Mouse (Mus musculus) heart, postnatal 0 days (tissue): ENCODE data around the gene Izumo4. TPM values are rescaled to one million over a fixed set of nuclear protein-coding genes. Genes with fewer than 3 reads are reported as not detected.

Experiments
- ATAC-seq: fragments of 200-750 bp; cut with Nextera tagmentation; 2 replicates; pipeline ENCODE4 v1.8.0; 2017; ENCODE audit warnings: low read depth, moderate number of reproducible peaks, moderate library complexity; ENCODE audit not compliant: insufficient read depth
- DNase-seq: peaks from one replicate; pipeline ENCODE4 v3.0.0-alpha.2; 2016; ENCODE audit warnings: low spot score
- H3K27ac ChIP-seq: fragments of 300-500 bp; sonication (generic); 2 replicates; pipeline ENCODE4 v1.5.1; 2014; ENCODE audit warnings: low read depth, mild to moderate bottlenecking
- H3K27me3 ChIP-seq: fragments of 300-500 bp; sonication (generic); 2 replicates; pipeline ENCODE4 v1.6.1; 2014; ENCODE audit warnings: low read length, mixed read lengths; ENCODE audit not compliant: control insufficient read depth, insufficient read depth
- H3K36me3 ChIP-seq: fragments of 300-500 bp; sonication (generic); replicated peaks from 2 replicates; pipeline ENCODE4 v1.6.1; 2014; ENCODE audit warnings: low read length, mixed read lengths; ENCODE audit not compliant: control insufficient read depth, insufficient read depth
- H3K4me1 ChIP-seq: fragments of 300-500 bp; sonication (generic); 2 replicates; pipeline ENCODE4 v1.6.1; 2014; ENCODE audit warnings: antibody characterized with exemption; ENCODE audit not compliant: control insufficient read depth, insufficient read depth
- H3K4me2 ChIP-seq: fragments of 300-500 bp; sonication (generic); 2 replicates; pipeline ENCODE4 v1.6.1; 2014; ENCODE audit warnings: low read depth, mild to moderate bottlenecking, low read length, moderate library complexity
- H3K4me3 ChIP-seq: fragments of 300-500 bp; sonication (generic); 2 replicates; pipeline ENCODE4 v1.5.1; 2014; ENCODE audit warnings: low read depth, low read length
- H3K9ac ChIP-seq: fragments of 300-500 bp; sonication (generic); replicated peaks from 2 replicates; pipeline ENCODE4 v1.6.1; 2014; ENCODE audit warnings: low read depth, low read length, mixed read lengths
- H3K9me3 ChIP-seq: fragments of 300-500 bp; sonication (generic); replicated peaks from 2 replicates; pipeline ENCODE4 v1.6.1; 2016; ENCODE audit warnings: low read length; ENCODE audit not compliant: control insufficient read depth
- CTCF ChIP-seq: IDR thresholded peaks from 2 replicates; pipeline ENCODE4 v1.5.1; 2016; ENCODE audit warnings: antibody characterized with exemption, control low read depth, low read depth
- EP300 ChIP-seq: IDR thresholded peaks from 2 replicates; pipeline ENCODE4 v1.6.1; 2016; ENCODE audit warnings: antibody characterized with exemption, low read depth
- WGBS: fragments of 180-500 bp; shearing (Covaris S2); extraction: QIAGEN DNeasy Blood & Tissue Kit; methylation state at CpG from one replicate; pipeline ENCODE4 v1.1.7; 2014; 5-methylcytosine and 5-hydroxymethylcytosine counted together
- polyA plus RNA-seq: library from polyadenylated mRNA; unstranded; fragments of >200 nt; fragmentation: Nextera tagmentation; extraction: Ambion mirVana; gene quantifications from 2 replicates; pipeline ENCODE4 v1.2.1, GENCODE M21; 2015
- total RNA-seq: library from RNA; depleted of rRNA; stranded (reverse); fragments of >200 nt; gene quantifications from 2 replicates; pipeline ENCODE4 v1.2.3, GENCODE M21; 2014; ENCODE audit warnings: low replicate concordance

Gene Izumo4
- total and polyA plus RNA-seq, 2 experiments from 2014 or later: 3.6 to 6.9 TPM

DNA sequence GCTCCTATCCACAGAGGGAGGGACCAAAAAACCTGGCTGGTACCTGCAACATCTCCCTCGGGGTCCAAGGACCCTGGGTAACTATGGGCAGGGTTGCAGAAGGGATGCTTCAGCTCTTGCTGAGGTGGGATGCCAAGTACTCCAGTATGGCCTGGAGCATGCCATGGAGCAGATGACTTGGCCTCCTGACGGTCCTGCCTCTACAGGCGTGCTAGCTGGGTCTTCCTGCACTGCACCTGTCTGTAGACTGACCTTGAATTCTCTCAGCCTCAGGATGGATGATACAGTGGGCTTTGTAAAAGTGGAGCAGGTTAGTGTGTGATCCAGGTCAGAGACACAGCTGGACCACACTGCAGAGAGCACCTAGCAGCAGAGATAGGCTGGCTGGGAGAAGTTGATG lies 3.5 kb downstream of the Izumo4 start:
- no peak overlapping the region for H3K4me2 ChIP-seq
- H3K4me1 ChIP-seq: peaks cover 9% of the 10 kb centered on the region; the same call in 1 of the 2 replicates
- TF ChIP-seq EP300 (no peak), CTCF (no peak)
- WGBS: 63% methylated on average over 3 of the region's 3 CpGs
- no peak overlapping the region for H3K9ac ChIP-seq
- no peak for DNase-seq
- no peak overlapping the region for H3K27ac ChIP-seq
- no peak for ATAC-seq
- H3K9me3 ChIP-seq: no peaks in the 10 kb centered on the region
- no peak overlapping the region for H3K4me3 ChIP-seq
- peaks cover 44% of the 10 kb centered on the region for H3K36me3 ChIP-seq
- H3K27me3 ChIP-seq: no peaks in the 10 kb centered on the region

GRCm38 (mm10) chr10:80710834-80711233 lies 8.8 kb downstream of the Izumo4 start:
- 62% methylated on average over 3 of the region's 3 CpGs for WGBS
- Histone ChIP-seq H3K4me1 (no peaks in the 10 kb centered on the region), H3K36me3 (peaks cover 97% of the 10 kb centered on the region), H3K9ac (no peak overlapping the region), H3K27ac (no peak overlapping the region), H3K4me2 (no peak overlapping the region), H3K4me3 (no peak overlapping the region), H3K9me3 (no peaks in the 10 kb centered on the region), H3K27me3 (no peaks in the 10 kb centered on the region)
- no peak for TF ChIP-seq CTCF
- no peak for TF ChIP-seq EP300
- no peak for DNase-seq
- no peak for ATAC-seq

DNA sequence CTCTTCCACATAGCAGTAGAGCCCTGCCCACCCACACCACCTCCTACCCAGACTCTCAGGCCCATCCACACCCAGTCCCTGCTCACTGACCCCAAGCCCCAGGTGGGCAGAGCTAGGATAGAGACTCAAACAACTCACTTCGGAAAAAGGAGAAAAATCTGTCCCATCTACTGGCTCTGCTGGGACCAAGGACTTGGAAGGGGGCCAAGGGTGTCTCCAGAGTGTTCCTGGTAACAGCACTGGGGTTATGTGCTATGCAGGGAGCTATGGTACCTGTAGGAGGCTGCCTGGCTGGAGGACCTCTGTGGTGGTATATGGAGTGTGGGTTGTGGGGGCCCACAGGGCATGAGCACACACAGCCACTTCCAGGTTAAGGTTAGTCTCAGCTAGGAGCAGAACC lies 15.3 kb downstream of the Izumo4 start:
- H3K9me3 ChIP-seq: no peaks in the 10 kb centered on the region
- no peak overlapping the region for H3K9ac ChIP-seq
- H3K27ac ChIP-seq: no peak overlapping the region
- H3K4me3 ChIP-seq: no peak overlapping the region
- no peak for DNase-seq
- ATAC-seq: no peak
- peaks cover 98% of the 10 kb centered on the region for H3K36me3 ChIP-seq
- WGBS: 79% methylated on average over 1 of the region's 1 CpGs
- no peak overlapping the region for H3K4me2 ChIP-seq
- H3K27me3 ChIP-seq: no peaks in the 10 kb centered on the region
- TF ChIP-seq CTCF: no peak
- no peak for TF ChIP-seq EP300
- H3K4me1 ChIP-seq: no peaks in the 10 kb centered on the region

GRCm38 (mm10) chr10:80727369-80728127 lies 25.6 kb downstream of the Izumo4 start:
- H3K36me3 ChIP-seq: peaks cover 93% of the 10 kb centered on the region
- H3K4me3 ChIP-seq: no peak overlapping the region
- no peak overlapping the region for H3K4me2 ChIP-seq
- no peaks in the 10 kb centered on the region for H3K4me1 ChIP-seq
- no peak overlapping the region for H3K9ac ChIP-seq
- DNase-seq: no peak
- no peaks in the 10 kb centered on the region for H3K27me3 ChIP-seq
- WGBS: 79% methylated on average over 5 of the region's 5 CpGs
- no peaks in the 10 kb centered on the region for H3K9me3 ChIP-seq
- ATAC-seq: no peak
- no peak for TF ChIP-seq CTCF
- TF ChIP-seq EP300: no peak
- no peak overlapping the region for H3K27ac ChIP-seq

DNA sequence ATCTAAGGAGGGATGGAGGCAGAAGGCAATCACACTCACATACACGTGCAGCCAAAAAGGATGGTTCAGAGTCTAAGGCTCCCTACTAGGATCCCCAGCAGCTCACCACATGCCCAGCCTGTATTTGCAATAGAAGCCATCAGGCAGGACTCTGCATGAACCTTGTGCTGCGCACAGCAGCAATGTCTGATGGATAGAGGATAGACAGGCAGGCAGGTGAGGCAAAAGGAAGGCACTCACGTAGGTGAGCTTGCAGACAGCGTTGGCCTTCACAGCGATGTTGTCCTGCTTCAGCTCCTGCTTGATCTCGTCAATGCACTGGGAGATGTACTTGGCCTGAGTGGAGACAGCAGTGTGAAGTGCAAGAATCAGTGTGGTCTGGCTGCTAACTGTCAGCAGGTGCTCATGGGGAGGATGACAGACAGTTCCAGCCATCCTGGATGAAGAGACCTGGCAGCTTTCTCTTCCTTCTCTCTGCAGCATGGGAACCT lies 30.7 kb downstream of the Izumo4 start:
- no peak overlapping the region for H3K27ac ChIP-seq
- ATAC-seq: no peak
- peaks cover 10% of the 10 kb centered on the region; the same call in 1 of the 2 replicates for H3K4me1 ChIP-seq
- H3K27me3 ChIP-seq: no peaks in the 10 kb centered on the region
- WGBS: 77% methylated on average over 6 of the region's 6 CpGs
- H3K9ac ChIP-seq: no peak overlapping the region
- TF ChIP-seq EP300: no peak
- TF ChIP-seq CTCF: no peak
- no peak overlapping the region for H3K4me3 ChIP-seq
- H3K9me3 ChIP-seq: no peaks in the 10 kb centered on the region
- H3K4me2 ChIP-seq: no peak overlapping the region
- H3K36me3 ChIP-seq: peaks cover 55% of the 10 kb centered on the region
- DNase-seq: no peak

DNA sequence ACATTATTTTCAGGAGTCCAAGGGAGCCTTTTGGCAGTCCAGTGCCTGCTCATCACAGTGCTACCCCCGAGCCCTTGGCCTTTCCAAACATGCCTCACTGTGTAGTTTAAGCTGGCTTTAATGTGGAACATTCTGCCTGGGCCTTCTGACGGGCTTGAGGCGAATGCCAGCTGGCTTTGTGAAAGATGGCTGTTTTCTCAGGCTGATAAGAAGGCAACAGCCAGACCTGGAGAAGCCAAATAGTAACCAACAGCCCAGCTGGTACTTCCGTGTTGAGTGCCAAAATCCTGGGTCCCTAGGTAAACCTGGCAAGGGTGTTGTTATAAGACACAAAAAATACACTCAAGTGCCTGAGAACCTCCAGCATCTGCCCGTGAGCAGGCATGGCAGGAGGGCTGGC lies 34.7 kb downstream of the Izumo4 start:
- ATAC-seq: no peak
- no peaks in the 10 kb centered on the region for H3K27me3 ChIP-seq
- TF ChIP-seq CTCF (no peak), EP300 (no peak)
- H3K36me3 ChIP-seq: peaks cover 17% of the 10 kb centered on the region
- no peak overlapping the region for H3K4me3 ChIP-seq
- no peak for DNase-seq
- no peaks in the 10 kb centered on the region for H3K9me3 ChIP-seq
- H3K9ac ChIP-seq: no peak overlapping the region; the same call in 1 of the 2 replicates
- WGBS: 29% methylated on average over 5 of the region's 5 CpGs
- no peak overlapping the region for H3K4me2 ChIP-seq
- peaks cover 21% of the 10 kb centered on the region for H3K4me1 ChIP-seq
- H3K27ac ChIP-seq: 0 out of 2 replicates have a peak overlapping the region, but pooled peaks have one; percentile 25
